Mouse (Mus musculus): Measurements from ENCODE around the gene Polr3gl.

GRCm38 (mm10) chr3:96548824-96549223, 45.2 kb downstream of the Polr3gl start:
- TF ChIP-seq CTCF (IDR thresholded peaks at IDR 0.05; ENCODE audit: low read depth, low read length) (no peak), POLR2A (IDR thresholded peaks at IDR 0.05; ENCODE audit: extremely low read depth, insufficient read depth, low read length) (no peak)

Data from liver, adult 2 months (tissue).